Mouse (Mus musculus) mature B cell (primary cell): ENCODE measurements around the gene Fam155a.
"Not testable (repeated sequence)": the region's sequence is repeated elsewhere in the genome, so short reads cannot be mapped to it uniquely, and the experiment has no call there.

Experiments
- in situ Hi-C: fragments of 300-500 bp; cut with MboI; formaldehyde crosslinking; loops from 2 replicates; pipeline ENCODE4 v1.14.3; 2019

The Fam155a gene

GRCm38 (mm10) chr8:9404651-9405050 lies 366.3 kb downstream of the Fam155a start:
- in situ Hi-C loops, result no loop called here

- in situ Hi-C loops, result no loop called here
Observed at GRCm38 (mm10) chr8:9402393-9402792, 368.6 kb downstream of the Fam155a start.

- in situ Hi-C loops, result no loop called here
Observed at GRCm38 (mm10) chr8:9398606-9399263, 372.2 kb downstream of the Fam155a start.

GRCm38 (mm10) chr8:9398040-9398439 lies 372.9 kb downstream of the Fam155a start:
- in situ Hi-C loops, result no loop called here

- in situ Hi-C loops, result no loop called here
Observed at GRCm38 (mm10) chr8:9394670-9395069, 376.3 kb downstream of the Fam155a start.

- in situ Hi-C loops, result no loop called here
Observed at GRCm38 (mm10) chr8:9393246-9393645, 377.7 kb downstream of the Fam155a start.

GRCm38 (mm10) chr8:9390229-9390628 lies 380.7 kb downstream of the Fam155a start:
- in situ Hi-C loops, result not testable (repeated sequence)

GRCm38 (mm10) chr8:9369201-9369600 lies 401.8 kb downstream of the Fam155a start:
- in situ Hi-C loops, result no loop called here

- in situ Hi-C loops, result no loop called here
Observed at GRCm38 (mm10) chr8:9367721-9368120, 403.2 kb downstream of the Fam155a start.

GRCm38 (mm10) chr8:9365381-9365780 lies 405.6 kb downstream of the Fam155a start:
- in situ Hi-C loops, result no loop called here

GRCm38 (mm10) chr8:9348523-9349135 lies 422.3 kb downstream of the Fam155a start:
- in situ Hi-C loops, result no loop called here

- in situ Hi-C loops, result no loop called here
Observed at GRCm38 (mm10) chr8:9347163-9347562, 423.8 kb downstream of the Fam155a start.

GRCm38 (mm10) chr8:9344136-9344535 lies 426.8 kb downstream of the Fam155a start:
- in situ Hi-C loops, result no loop called here

GRCm38 (mm10) chr8:9342998-9343397 lies 428.0 kb downstream of the Fam155a start:
- in situ Hi-C loops, result no loop called here

GRCm38 (mm10) chr8:9342593-9342992 lies 428.4 kb downstream of the Fam155a start:
- in situ Hi-C loops, result no loop called here

GRCm38 (mm10) chr8:9337905-9338304 lies 433.1 kb downstream of the Fam155a start:
- in situ Hi-C loops, result no loop called here

GRCm38 (mm10) chr8:9335933-9336303 lies 435.0 kb downstream of the Fam155a start:
- in situ Hi-C loops, result no loop called here

- in situ Hi-C loops, result no loop called here
Observed at GRCm38 (mm10) chr8:9335285-9335932, 435.6 kb downstream of the Fam155a start.

- in situ Hi-C loops, result no loop called here
Observed at GRCm38 (mm10) chr8:9332766-9333165, 438.2 kb downstream of the Fam155a start.

GRCm38 (mm10) chr8:9309456-9309855 lies 461.5 kb downstream of the Fam155a start:
- in situ Hi-C loops, result no loop called here

GRCm38 (mm10) chr8:9303526-9304135 lies 467.3 kb downstream of the Fam155a start:
- in situ Hi-C loops, result no loop called here

GRCm38 (mm10) chr8:9295046-9295445 lies 475.9 kb downstream of the Fam155a start:
- in situ Hi-C loops, result no loop called here

- in situ Hi-C loops, result no loop called here
Observed at GRCm38 (mm10) chr8:9292532-9292931, 478.4 kb downstream of the Fam155a start.
